Mouse (Mus musculus): ENCODE measurements around the gene Cldn14. TPM values are rescaled to one million over a fixed set of nuclear protein-coding genes. Genes with fewer than 3 reads are reported as not detected.

Cldn14 gene
- polyA plus RNA-seq, 1 experiment from 2014 or later, result not detected

DNA sequence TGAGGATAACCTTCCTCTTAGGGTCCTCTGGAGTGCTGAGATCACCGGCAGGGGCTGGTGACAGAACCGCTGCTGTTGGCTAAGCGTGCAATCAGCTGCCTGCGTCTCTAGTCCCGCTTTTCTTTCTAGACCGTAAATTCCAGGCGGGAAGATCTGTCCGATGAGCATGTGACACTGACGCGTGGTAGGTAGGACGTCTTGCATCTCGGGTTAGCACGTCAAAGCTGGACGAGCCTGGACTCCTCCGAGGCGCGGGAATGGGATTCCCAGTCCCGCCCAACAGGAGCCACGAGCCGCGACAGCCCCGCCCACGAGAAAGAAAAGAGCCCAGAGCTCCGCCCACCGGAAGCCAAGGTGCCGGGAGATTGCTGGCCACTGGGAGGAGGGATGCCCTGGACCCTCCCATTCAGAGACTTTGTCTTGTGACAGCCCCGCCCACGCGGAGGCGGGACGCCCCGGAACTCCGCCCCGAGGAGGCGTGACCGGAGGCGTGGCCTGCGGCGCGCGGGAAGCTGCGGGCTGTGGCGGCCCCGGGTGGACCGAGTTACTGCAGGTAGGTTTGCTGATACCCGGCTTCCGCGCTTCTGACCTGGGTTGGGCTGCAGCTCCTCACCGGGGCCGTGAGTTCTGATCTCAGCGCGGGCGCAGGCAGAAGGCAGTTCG, 125.1 kb downstream of the Cldn14 start, which contains the start of gene Chaf1b:
Gene Chaf1b (plus strand): TSS at position 479 of the 663 bp plus-strand sequence.
- under 1% methylated on average over 54 of the region's 54 CpGs for WGBS
- H3K4me3 ChIP-seq (ENCODE audit: low read depth, low read length), result peak within 1 kb of the TSS; percentile 69
- H3K36me3 ChIP-seq (ENCODE audit: control insufficient read depth, insufficient read depth, low read length), result peaks cover 9% of the 10 kb centered on the region; the same call in 1 of the 2 replicates
- no peaks in the 10 kb centered on the region for H3K9me3 ChIP-seq (replicated peaks; ENCODE audit: control insufficient read depth, low read length)
- H3K27me3 ChIP-seq (replicated peaks; ENCODE audit: control insufficient read depth, insufficient read depth, low read length), result no peaks in the 10 kb centered on the region
- H3K9ac ChIP-seq (ENCODE audit: low read length), result peak within 1 kb of the TSS; percentile 72
- no peak within 1 kb of the TSS for H3K27ac ChIP-seq (ENCODE audit: low read depth, low read length)
- H3K4me1 ChIP-seq (ENCODE audit: control insufficient read depth, insufficient read depth, low read length), result peaks cover 6% of the 10 kb centered on the region; the same call in 1 of the 2 replicates
- H3K4me2 ChIP-seq (ENCODE audit: low read length), result peak within 1 kb of the TSS; percentile 83
- ATAC-seq, result peak; percentile 94
- peak; percentile 98 for DNase-seq (ENCODE audit: low spot score)

DNA sequence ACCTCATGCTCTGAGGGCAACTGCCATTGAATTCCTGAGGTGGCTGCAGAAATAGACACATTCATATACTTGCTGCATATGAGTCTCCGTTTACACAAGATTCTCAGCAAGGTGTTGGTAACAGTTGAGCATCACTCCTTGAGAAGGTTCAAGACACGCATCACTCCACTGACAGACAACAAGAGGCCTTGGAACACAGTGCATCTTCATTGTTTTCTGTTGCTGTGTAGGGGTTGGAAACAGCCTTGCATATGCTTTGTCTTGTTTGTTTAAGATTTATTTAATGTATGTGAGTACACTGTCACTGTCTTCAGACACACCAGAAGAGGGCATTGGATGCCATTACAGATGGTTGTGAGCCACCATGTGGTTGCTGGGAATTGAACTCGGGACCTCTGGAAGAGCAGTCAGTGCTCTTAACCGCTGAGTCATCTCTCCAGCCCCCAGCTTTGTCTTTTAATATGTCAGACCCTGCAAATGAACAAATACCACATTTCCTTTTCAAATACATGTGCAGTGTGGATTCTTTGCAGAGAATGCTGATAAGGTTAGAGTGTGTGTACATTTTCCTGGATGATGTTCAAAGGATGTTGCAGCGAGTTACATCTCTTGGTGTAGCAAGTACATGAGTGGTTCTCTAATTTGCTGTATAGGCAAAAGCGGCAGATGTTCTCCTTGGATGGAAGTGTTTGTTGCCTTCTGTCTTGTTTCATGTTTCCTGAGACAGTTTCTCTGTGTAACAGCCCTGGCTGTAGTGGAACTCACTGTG, 130.8 kb downstream of the Cldn14 start:
- H3K36me3 ChIP-seq (ENCODE audit: control insufficient read depth, insufficient read depth, low read length), result peaks cover 44% of the 10 kb centered on the region
- H3K4me2 ChIP-seq (ENCODE audit: low read length), result no peak overlapping the region
- 94% methylated on average over 6 of the region's 6 CpGs for WGBS
- DNase-seq (ENCODE audit: low spot score) (no peak), ATAC-seq (no peak)
- no peaks in the 10 kb centered on the region for H3K9me3 ChIP-seq (replicated peaks; ENCODE audit: control insufficient read depth, low read length)
- no peak overlapping the region for H3K4me3 ChIP-seq (ENCODE audit: low read depth, low read length)
- no peaks in the 10 kb centered on the region for H3K4me1 ChIP-seq (ENCODE audit: control insufficient read depth, insufficient read depth, low read length)
- H3K27me3 ChIP-seq (replicated peaks; ENCODE audit: control insufficient read depth, insufficient read depth, low read length), result no peaks in the 10 kb centered on the region
- no peak overlapping the region for H3K27ac ChIP-seq (ENCODE audit: low read depth, low read length)
- no peak overlapping the region for H3K9ac ChIP-seq (ENCODE audit: low read length)

DNA sequence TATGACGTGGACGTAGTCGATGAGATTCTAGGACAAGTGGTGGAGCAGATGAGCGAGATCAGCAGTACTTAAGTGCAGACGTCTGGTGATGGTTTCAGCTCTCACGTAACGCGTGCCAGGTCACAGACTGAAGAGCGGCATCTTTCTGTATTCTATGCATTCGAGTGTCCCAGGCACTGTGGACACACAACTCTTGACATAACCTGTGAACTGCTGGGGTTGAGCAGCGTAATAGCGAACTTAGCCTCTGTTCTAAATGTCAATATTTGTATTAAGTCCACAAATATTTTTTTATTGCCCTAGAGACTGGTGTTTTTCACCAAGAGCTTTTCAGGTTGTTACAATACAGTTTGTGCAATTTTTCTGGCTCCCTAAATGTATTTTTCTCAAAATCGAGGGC, 133.8 kb downstream of the Cldn14 start:
- ATAC-seq (no peak), DNase-seq (ENCODE audit: low spot score) (no peak)
- no peak overlapping the region for H3K4me2 ChIP-seq (ENCODE audit: low read length)
- H3K4me3 ChIP-seq (ENCODE audit: low read depth, low read length), result no peak overlapping the region
- H3K36me3 ChIP-seq (ENCODE audit: control insufficient read depth, insufficient read depth, low read length), result peaks cover 74% of the 10 kb centered on the region
- H3K27me3 ChIP-seq (replicated peaks; ENCODE audit: control insufficient read depth, insufficient read depth, low read length), result no peaks in the 10 kb centered on the region
- no peaks in the 10 kb centered on the region for H3K4me1 ChIP-seq (ENCODE audit: control insufficient read depth, insufficient read depth, low read length)
- no peak overlapping the region for H3K27ac ChIP-seq (ENCODE audit: low read depth, low read length)
- H3K9me3 ChIP-seq (replicated peaks; ENCODE audit: control insufficient read depth, low read length), result no peaks in the 10 kb centered on the region
- 96% methylated on average over 13 of the region's 13 CpGs for WGBS
- no peak overlapping the region for H3K9ac ChIP-seq (ENCODE audit: low read length)

Other genes starting within 250 kb of the Cldn14 start
- gene Morc3, start 176.7 kb downstream of the Cldn14 start, polyA plus RNA-seq (2014; fragmentation: Nextera tagmentation; extraction: Ambion mirVana), result 32.1 and 36.1 TPM in 2 replicates
- 44.0 and 56.4 TPM in 2 replicates for gene Chaf1b, start 124.9 kb downstream of the Cldn14 start, polyA plus RNA-seq (2014; fragmentation: Nextera tagmentation; extraction: Ambion mirVana)
- 0.12 and 0.29 TPM in 2 replicates for gene Sim2, start 76.1 kb upstream of the Cldn14 start, polyA plus RNA-seq (2014; fragmentation: Nextera tagmentation; extraction: Ambion mirVana)

Measured in forebrain, embryonic 14.5 days (tissue).